Mouse (Mus musculus): ENCODE results near the gene Psma7.

The Psma7 gene

DNA sequence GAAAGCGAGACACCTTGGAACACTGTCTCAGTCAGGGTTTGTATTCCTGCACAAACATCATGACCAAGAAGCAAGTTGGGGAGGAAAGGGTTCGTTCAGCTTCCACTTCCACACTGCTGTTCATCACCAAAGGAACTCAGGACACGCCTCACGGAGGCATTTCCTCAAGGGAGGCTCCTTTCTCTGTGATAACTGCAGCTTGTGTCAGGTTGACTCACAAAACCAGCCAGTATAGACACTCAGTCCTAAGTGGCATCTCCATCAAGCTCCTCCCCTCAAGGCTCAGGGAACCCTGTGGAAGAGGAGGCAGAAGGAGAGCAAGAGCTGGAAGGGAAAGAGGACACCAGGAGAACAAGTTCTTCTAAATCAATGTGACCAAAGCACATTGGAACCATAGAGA is 43.8 kb downstream of the Psma7 start:
- no peak for DNase-seq

DNA sequence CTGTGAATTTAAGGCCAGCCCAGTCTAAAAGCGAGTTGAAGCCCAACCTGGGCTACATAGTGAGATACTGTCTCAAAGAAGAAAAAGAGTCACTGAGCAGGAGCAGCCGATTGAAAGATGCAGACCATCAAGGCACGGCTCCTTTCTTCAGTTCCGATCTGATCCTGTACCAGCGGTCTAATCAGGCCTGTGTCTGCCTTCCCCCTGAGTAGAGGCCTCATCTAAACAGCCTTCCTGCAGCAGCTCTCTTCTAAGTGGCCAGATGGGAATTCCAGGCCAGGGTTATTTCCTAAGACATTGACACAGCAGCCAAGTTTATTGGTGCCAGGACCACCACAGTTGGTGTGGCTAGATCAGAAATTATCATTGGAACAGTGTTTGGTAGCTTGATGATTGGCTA is 49.2 kb downstream of the Psma7 start:
- DNase-seq: no peak

DNA sequence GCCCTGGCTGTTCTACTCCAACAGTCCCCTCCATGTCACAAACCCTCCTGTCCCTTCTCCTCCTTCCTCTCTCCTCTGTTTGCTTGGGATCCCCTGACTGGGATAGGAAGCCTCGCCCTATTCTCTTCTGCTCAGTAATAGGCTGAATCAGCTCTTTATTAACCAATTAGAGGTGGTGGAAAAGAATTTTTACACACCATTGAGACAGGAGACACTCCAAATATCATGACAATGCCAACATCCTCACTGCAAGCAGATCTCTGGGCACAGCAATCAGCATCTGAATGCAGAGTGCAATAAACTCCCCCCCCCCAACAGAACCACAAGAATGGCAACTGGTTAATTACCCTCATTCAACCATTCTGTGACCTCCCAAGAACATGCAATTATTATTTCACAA is 53.1 kb downstream of the Psma7 start:
- no peak for DNase-seq

DNA sequence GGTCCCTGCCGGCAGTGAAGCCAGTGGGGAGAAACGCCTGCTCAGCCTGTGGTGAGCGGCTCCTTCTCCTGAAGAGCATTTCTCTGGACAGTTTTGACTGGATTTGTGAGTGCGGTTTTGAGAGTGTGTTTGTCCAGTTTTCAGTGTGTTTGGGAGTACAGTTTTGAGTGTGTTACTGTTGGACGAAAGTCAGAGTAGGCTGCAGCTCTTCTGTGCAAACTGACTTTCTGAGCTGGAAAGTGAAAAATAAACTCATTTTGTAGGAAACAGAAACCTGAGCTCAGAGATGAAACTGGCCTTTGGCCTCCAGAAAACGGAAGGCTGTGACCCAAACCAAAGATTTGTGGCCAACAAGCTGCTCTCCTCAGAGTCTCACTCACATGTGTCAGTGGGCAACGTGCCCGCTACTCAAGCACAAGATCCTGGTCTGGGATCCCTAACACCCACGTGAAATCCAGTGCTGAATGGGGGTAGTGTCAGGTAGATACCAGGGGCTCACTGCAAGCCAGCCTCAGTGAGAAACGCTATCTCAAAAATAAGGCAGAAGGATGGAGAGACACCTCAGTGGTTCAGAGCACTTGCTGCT is 55.7 kb downstream of the Psma7 start:
- DNase-seq: no peak
